Mouse (Mus musculus): ENCODE results near the gene Tepp.
A peak's percentile ranks its signal among the peaks of the same experiment; 100 is the strongest.

Tepp gene

DNA sequence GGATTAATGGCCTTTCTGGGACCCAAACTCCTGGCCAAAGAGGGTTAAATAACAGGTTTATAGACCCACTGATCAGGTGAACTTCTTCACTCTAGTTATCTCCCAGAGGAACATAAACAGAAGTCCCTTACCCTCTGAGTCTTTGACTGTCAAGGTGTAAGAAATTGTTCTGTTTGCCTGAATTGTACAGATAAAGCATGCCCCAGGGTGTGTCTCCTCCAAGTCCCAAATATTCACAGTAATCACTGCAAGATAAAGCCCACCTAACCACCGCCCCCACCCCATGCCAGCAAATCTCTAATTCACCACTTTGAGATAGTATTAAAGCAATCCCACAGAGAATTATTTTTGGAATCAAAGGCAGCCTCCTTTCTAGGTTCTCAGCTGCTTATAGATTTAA lies 20.0 kb downstream of the Tepp start:
- no peak for DNase-seq (ENCODE audit: extremely low read depth, insufficient read length, low spot score)

DNA sequence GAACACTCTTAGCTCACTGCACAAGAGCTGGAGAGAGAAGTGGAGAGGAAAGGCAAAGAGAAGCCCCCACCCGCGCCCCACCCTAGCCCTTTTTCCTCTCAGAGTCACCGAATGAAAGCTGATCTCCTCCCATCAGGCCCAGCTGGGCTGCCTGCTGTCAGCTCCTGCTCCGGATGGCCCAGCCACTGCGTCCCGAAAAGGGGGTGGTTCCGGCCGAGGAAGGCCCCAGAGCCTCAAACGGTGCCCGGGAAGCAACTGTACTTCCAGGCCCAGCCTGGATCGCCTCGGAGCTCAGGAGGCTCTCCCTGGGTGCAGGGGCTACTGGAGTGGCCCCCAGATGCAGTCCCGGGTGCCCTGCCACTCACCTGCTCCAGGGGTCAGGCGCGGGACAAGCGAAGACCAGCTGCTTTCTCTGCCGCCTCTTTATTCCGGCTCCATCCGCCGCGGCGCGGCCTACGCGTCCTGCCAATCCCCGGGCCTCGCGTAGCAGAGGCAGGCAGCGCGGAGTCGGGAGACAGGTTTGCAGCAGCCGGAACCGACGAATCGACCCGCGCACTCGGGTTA lies 20.9 kb downstream of the Tepp start:
- DNase-seq (ENCODE audit: extremely low read depth, insufficient read length, low spot score): peak; percentile 88

DNA sequence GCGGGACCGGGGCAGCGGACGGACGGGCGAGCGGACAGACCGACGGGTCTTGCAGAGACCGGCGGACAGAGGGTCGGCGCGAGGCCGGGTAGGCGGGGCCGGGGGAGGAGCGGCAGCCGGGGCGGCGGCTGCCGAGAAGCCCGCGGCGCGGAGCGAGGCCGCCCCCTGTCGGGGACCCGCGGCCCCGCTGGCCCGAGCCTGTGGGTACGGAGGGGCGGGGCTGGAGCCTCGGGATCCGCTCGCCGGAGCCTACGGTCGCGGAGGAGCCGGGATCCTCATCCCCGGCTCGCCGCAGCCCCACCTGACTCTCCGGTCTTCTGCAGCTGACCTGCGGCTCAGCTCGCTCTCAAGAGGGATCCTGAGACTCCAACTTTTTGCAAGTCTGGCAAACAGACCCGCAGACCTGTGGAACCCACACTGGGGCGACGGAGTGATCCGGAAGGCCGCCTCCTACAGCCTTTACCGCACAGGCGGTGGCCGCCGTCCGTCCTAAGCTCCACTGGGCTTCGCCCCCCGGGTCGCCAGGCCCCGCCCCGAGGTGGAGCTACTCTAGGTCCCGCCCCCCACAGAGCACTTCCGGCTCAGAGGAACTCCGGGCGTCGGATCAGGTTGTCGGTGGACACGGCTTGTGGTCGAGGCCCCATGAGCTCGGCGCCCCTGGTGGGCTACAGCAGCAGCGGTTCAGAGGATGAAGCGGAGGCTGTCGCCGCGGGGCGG lies 21.5 kb downstream of the Tepp start, which contains the start of the genes Zfp319 and Usb1:
Zfp319 (minus strand) TSS at position 231 of the 717 bp plus-strand sequence.
Usb1 (plus strand) TSS at position 565 of the 717 bp plus-strand sequence.
- DNase-seq (ENCODE audit: extremely low read depth, insufficient read length, low spot score): peak; percentile 97

DNA sequence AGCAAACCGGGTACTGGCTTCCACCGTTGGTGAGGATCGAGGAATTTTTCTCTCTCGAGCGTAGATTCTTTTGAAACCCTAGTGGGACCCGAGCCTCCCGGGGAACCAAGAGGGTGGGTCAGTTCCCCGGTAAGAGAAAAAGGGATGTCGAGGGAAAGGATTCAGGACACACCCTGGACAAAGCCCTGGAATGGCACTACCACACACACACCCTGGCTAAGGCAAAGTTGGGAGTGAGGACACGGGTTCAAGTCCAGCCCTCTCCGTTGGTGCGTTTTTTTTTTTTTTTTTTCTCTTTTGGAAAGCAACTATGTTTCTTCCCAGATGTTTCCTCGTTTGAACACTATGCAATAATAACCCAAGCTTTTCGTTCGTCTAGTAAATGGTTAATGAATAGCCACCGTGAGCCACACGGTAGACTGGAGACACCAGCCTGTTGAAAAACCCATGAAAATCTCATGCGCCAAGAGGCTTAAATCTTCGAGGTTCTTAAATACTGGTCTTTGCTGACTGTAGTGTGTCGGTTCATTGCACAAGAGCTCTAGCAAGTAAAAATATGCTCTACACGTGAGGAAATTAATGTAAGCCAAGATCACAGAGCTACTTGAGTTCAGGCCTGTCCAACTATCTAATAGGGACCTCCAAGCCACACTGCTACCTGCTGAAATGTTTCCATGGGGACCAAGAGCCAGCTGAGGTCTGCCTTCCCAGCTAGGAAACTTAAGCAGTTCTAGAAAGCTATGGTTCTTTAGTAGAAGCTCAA lies 22.3 kb downstream of the Tepp start:
- DNase-seq (ENCODE audit: extremely low read depth, insufficient read length, low spot score): no peak

DNA sequence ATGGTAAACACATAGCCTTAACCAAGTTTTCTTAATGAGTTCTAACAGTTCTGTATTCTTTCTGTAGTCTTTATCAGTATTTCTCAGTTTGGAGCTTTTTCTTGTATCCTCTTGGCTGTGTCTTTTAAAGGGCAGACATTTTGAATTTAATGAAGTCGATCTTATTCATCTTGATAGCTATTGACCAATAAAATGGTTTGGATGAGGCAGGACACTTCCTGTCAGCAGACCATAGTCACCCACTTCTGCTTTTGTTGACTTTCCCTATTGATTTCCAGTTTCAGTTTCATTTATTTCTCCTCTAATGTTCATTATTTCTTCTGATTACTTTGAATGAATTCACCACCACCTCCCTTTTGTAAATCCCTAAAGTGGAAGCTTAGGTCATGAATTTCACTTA lies 25.3 kb downstream of the Tepp start:
- no peak for DNase-seq (ENCODE audit: extremely low read depth, insufficient read length, low spot score)

DNA sequence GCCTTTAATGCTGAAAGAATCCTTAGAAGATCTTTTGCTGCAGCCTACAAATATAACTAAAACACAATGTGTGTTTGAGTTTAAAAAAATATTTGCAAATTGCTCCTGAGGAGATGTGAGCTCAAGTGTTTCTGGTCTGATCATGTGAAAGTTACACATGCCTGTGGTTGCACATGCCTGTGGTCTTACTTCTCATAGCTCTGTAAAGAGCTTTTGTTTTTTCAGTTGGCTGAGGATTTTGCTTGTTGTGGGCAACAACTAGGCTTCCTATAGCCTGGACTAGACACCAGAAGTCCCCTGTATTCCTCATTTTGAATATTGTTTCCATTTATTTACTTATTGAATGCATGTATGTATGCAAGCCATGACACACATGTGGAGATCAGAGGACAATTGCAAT lies 26.0 kb downstream of the Tepp start:
- no peak for DNase-seq (ENCODE audit: extremely low read depth, insufficient read length, low spot score)

DNA sequence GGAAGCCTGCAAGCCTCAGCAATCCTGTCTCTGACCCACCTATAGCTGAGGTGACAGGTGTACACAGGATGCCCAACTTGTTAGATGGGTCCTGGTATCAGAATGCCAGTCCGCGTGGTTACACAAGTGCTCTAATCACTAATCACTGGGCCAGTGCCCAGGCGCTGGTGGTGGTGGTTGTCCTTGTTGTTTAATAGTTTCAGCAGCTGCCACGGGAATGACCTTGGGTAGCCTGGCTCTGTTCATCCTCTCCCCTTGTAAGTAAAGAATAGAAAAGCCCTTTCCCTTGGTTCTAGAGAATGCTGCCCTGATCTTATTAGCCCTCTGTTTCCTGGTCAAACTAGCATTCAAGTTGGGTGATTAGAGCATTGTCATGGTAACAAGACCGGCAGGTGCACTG lies 31.4 kb downstream of the Tepp start:
- no peak for DNase-seq (ENCODE audit: extremely low read depth, insufficient read length, low spot score)

DNA sequence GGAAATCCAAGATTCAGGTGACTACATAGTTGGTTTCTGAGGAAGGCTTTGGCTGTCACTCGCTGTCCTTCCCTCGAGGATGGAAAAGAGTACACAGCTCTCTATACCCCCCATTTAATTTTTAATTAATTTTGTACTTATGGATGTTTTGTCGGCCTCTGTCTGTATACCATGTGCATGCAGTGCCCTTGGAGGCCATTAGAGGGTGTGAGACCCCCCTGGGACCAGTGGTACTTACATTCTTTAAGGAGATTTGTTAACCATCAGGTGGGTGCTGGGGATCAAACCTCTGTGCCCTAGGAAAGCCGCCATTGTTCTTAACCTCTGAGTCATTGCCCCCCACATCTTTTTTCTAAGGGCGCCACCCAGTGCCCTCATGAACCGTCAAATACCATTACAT lies 34.3 kb downstream of the Tepp start:
- DNase-seq (ENCODE audit: extremely low read depth, insufficient read length, low spot score): no peak

DNA sequence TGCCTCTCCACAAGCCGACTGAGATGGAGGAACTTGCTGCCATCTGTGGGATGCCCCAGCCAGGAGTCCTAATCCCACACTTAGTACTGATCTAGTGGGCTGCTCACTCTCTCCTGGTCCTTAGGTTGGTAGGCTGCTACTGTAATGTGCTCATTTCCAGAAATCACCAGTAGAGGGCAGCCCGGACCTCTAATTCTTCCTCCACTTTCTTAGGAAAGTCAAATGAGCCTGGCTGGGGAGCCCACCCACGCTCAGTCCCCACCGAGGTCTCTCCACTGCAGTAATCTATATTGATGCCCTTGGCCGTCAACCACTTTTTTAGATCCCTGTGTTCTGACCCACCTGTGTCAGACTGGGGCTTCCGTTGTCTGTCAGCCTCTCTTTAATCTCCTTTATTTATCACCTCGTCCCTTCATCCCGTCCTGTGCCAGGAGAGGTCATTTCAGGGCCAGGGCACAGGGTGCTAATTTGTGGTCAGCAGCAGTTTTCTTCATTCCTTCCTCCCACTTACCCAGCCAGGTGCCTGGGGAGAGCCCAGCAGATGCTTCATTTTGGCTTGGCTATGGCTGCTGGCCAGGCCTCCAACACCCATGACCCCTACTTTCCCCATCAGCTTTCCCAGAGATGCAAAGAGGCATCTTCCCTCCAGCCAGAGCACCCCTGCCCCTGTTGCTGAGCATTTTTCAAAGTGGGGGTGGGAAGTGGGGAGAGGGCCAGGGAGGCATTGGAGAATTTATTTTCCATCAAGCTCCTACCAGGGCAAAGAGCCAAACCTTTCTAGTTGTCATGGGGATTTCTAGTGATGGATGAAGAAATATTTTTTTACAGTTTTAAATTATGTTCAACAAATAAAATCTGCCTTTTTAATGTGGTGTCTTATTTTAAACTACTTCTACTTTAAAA lies 36.5 kb downstream of the Tepp start:
- peak; percentile 26 for DNase-seq (ENCODE audit: extremely low read depth, insufficient read length, low spot score)

DNA sequence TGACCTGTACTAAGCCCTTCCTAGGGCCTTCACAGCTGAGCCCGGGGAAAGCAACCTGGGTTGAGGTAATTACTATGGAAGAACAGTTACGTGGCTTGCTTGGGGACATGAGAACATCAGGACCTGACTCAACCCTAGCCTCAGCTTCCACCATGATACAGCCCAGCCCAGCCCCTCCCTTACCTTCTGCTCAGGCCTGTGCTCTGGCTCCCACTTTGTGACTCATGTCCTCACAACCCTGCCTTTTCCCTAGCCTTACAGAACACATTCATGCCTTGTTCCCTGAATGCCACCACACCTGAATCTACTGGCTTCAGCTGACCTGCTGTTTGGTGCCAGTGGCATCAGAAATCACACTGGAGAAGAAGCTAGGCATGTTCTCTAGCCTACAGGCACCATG lies 38.0 kb downstream of the Tepp start:
- DNase-seq (ENCODE audit: extremely low read depth, insufficient read length, low spot score): no peak

DNA sequence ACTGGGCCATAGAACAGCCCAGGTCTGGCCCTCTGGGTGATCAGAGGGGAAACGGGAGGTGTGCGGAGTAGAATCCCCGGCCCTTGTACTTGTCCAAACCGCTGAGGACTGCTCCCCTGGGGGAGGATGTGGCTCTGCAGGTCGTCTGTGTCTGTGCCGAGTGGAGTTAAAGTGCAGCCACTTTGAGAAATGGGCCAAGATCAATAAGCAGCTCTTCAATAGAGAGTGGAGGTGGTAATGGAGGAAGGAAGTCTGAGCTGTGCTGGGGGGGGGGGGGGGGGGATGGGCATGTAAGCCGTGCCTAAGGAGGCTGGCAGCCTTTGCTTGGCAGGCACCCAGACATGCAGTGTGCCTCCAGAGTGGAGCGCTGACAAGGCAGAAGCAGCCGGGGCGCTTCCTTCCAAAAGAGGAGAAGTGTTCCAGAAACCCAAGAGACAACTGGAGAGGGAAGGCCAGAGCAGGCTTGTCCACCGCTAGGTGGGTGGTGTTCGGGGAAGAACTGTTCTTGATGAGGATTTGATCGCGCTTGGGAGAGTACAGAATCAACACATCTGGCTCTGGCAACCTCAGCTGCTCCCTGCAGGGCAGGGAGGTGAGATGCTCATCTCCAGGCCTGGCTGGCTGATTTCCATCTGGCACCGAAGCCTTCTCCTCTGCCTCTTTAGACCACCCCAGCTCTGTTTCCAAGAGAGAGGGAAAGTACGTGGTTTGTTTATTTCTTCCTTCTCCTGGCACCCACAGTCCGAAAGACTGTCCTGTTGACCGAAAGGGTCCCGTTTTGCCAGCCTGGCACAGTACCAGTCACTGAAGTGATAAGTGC lies 38.7 kb downstream of the Tepp start:
- DNase-seq (ENCODE audit: extremely low read depth, insufficient read length, low spot score): peak; percentile 50

DNA sequence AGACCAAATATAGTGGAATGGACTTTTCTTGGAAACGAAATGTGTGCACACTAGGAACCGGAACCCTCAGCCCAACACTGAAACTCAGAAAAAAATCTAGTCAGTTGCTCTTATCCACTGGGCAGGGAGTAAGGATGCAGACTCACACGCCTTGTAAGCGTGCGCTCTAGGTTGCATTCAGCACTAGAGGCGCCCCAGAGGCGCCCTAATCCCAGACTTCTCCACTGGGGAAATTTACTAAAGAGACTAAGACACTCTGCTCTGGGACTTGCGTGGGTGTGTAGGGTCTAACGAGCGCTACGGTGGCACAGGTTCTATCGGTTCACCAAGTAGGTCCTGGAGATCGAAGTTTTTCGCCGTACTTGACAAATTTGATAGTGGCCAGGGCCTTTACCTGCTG lies 41.1 kb downstream of the Tepp start:
- no peak for DNase-seq (ENCODE audit: extremely low read depth, insufficient read length, low spot score)

DNA sequence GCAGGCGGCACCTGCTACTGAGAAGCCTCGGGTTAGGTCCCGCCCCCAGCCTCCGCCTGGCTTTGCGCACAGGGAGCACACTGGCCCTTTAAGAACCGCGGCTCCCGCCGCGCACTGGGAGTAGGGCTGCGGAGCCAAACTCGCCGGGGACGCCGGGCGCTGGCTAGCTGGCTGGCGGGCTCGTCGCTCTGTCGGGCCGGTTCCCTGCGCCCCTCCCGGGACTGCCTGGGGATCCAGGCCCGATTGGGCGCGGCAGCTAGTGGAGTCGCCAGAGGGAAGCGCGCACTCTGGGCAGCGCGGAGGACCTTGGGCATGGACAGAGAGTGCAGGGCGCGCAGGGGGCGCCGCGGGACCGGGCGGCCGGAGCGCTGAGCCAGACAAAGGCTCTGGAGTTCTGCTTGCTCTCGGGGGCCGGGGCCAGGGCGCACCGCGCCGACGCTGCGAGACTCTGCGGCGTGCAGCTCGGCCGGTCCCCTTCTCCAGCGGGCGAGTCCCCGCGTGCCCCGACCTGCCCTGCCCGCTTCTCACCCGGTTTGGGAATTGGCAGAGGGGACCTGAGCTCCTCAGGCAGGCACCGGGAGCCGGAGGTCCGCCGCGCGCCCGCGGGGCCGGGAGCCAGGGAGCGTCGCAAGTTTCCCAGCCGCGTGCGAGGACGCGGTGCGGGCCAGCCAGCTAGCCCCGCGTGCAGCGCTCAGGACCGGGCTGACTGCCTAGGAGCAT lies 41.9 kb downstream of the Tepp start, which contains the start of gene Mmp15:
Mmp15 (plus strand) TSS at position 118 of the 720 bp plus-strand sequence.
- DNase-seq (ENCODE audit: extremely low read depth, insufficient read length, low spot score): no peak

DNA sequence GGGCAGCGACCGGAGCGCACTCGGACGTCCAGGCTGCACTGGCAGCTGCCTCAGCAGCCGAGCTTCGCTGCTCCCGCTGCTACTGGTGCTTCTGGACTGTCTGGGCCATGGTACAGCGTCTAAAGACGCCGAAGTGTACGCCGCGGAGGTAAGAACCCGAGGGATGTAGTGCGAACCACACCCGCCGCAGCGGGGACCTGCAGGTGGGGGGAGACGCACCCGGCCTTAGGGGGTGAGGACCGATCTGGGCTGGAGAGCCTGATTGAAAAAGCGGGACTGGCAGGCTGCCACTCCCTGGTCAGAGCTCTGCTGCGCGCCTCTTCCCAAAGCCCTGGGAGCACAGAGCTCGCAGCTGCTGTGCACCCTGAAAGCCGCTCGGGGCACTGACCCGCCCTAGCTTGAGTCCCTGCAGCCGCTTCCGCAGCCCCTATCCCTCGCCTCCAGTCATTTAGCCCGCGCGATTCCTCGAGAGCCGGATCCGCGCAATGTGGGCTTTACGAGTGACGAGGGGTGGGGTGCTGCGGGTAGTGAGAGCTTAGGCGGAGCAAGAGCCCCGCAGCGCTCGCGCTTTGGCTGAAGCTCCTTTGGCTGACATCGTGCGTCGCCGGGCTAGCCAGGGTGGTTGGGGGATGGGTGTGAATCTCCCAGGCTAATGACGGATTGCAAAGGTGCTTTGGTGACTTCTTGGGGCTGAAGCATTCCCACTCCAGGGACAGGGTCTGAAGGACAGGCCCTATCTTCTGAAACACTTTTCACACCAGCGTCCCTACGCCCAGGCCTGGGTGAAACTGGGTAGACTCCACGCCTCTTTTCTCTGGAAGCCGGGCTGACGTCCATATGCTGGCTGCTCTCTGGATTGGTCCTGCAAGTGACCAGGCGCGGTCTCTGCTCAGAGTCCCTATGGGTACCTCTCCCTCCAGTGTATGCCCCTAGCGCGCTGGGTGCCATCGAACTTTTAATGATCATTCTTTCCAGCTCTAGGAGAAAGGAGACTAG lies 42.8 kb downstream of the Tepp start:
- no peak for DNase-seq (ENCODE audit: extremely low read depth, insufficient read length, low spot score)

DNA sequence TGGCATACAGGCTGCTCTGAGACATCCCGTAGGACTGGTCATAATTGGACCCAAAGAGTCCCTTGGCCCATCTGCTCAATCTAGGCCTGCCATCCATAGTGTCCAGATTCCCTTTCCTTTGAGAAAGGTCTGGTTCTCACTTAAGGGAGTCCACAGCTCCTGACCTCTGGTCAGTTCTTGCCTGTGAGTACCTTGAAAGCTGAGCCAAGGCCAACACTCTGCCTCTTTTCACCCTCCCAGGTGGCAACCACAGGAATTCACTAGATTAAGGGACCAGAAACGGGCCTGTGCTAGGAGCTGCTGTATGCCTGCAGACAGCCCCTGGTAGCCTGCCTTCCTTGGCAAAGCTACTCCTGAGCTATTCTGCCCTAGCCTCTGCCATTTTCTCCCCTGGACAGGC lies 44.2 kb downstream of the Tepp start:
- no peak for DNase-seq (ENCODE audit: extremely low read depth, insufficient read length, low spot score)

DNA sequence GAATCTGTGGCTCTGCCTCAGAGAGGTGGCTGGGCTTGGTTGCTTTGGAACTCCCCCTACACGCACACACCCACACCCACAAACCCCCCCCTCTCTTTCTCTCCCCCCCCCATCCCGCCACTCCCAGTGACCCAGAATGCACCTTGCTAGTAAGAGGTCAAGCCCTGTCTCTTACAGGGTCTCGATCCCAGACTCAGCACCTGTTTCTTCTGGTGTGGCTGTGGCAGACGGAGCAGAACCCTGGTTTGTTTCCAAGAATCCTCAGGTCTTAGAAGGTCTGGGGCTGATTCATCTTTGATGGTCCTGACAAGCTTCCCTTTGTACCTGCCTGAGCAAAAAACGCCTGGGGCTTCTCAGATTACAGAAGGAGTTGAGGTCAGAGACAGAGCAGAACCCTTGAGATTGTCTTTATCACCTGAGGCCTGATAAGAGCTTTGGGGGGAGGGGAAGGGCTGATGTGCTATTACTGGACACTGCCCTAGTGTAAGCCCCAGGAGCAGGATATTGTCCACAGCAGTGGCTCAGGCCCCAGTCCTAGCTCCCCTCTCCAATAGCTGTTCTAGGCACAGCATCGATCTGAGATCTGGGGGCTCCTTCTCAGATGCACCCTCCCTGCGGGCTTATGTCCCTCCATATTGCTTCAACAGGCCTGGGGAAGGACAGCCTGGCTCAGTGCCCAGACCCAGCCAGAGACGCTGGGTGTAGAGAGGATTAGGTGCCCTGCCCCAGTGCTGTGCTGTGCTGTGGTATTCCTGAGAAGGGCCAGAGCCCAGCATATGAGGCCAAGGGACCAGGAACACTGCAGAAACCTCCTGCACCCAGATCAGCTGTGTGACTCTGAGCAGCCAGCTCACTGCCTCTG lies 48.4 kb downstream of the Tepp start:
- DNase-seq (ENCODE audit: extremely low read depth, insufficient read length, low spot score): no peak
